Mouse (Mus musculus) common myeloid progenitor, adult 5-6 weeks (primary cell): ENCODE data around the gene Sacs. TPM values are rescaled to one million over a fixed set of nuclear protein-coding genes. Genes with fewer than 3 reads are reported as not detected.
"Not testable (repeated sequence)": the region's sequence is repeated elsewhere in the genome, so short reads cannot be mapped to it uniquely, and the experiment has no call there.

Experiments
- ATAC-seq: replicated peaks from 2 replicates; pipeline ENCODE4 v1.8.0; 2016; ENCODE audit warnings: low read depth, mild to moderate bottlenecking, moderate TSS enrichment, inconsistent platforms; ENCODE audit not compliant: poor library complexity, severe bottlenecking
- total RNA-seq: library from RNA; stranded (forward); fragments of 200-1000, 187-1606 nt; gene quantifications from 2 replicates; pipeline ENCODE4 v1.2.3, GENCODE M21; 2017

The Sacs gene
- total RNA-seq, 1 experiment from 2014 or later: 33.3 TPM

GRCm38 (mm10) chr14:61157426-61157825, 19.2 kb downstream of the Sacs start:
- not testable (repeated sequence) for ATAC-seq

GRCm38 (mm10) chr14:61160920-61161319, 22.7 kb downstream of the Sacs start:
- no peak for ATAC-seq

- ATAC-seq: no peak
Measured at GRCm38 (mm10) chr14:61161367-61162334, 23.4 kb downstream of the Sacs start.

GRCm38 (mm10) chr14:61164461-61164860, 26.2 kb downstream of the Sacs start:
- no peak for ATAC-seq

- ATAC-seq: no peak
Measured at GRCm38 (mm10) chr14:61165929-61166328, 27.7 kb downstream of the Sacs start.

- ATAC-seq: no peak
Measured at GRCm38 (mm10) chr14:61171261-61171970, 33.2 kb downstream of the Sacs start.

- peak; percentile 90 for ATAC-seq
Measured at GRCm38 (mm10) chr14:61172548-61173158, 34.4 kb downstream of the Sacs start.

- ATAC-seq: peak; percentile 54
Measured at GRCm38 (mm10) chr14:61173229-61173628, 35.0 kb downstream of the Sacs start.

- no peak for ATAC-seq
Measured at GRCm38 (mm10) chr14:61191904-61192303, 53.6 kb downstream of the Sacs start.

GRCm38 (mm10) chr14:61192326-61192725, 54.1 kb downstream of the Sacs start:
- ATAC-seq: no peak

GRCm38 (mm10) chr14:61194416-61194815, 56.2 kb downstream of the Sacs start:
- no peak for ATAC-seq

GRCm38 (mm10) chr14:61210111-61210510, 71.9 kb downstream of the Sacs start:
- no peak for ATAC-seq

GRCm38 (mm10) chr14:61211754-61212153, 73.5 kb downstream of the Sacs start:
- no peak for ATAC-seq

- ATAC-seq: no peak
Measured at GRCm38 (mm10) chr14:61221166-61221565, 82.9 kb downstream of the Sacs start.

- no peak for ATAC-seq
Measured at GRCm38 (mm10) chr14:61222506-61222905, 84.2 kb downstream of the Sacs start.

- ATAC-seq: no peak
Measured at GRCm38 (mm10) chr14:61223740-61224139, 85.5 kb downstream of the Sacs start.

GRCm38 (mm10) chr14:61224387-61225077, 86.3 kb downstream of the Sacs start:
- ATAC-seq: no peak

- no peak for ATAC-seq
Measured at GRCm38 (mm10) chr14:61226151-61226550, 87.9 kb downstream of the Sacs start.

- ATAC-seq: peak; percentile 93
Measured at GRCm38 (mm10) chr14:61229763-61230162, 91.5 kb downstream of the Sacs start.

- ATAC-seq: no peak
Measured at GRCm38 (mm10) chr14:61230179-61230578, 91.9 kb downstream of the Sacs start.
